Mouse (Mus musculus) liver, embryonic 14.5 days (tissue): ENCODE measurements around the gene Gm4559. TPM values are rescaled to one million over a fixed set of nuclear protein-coding genes. Genes with fewer than 3 reads are reported as not detected.
"Not testable (repeated sequence)": the region's sequence is repeated elsewhere in the genome, so short reads cannot be mapped to it uniquely, and the experiment has no call there.

Experiments used
- ATAC-seq: fragments of 200-750 bp; cut with Nextera tagmentation; 2 replicates; pipeline ENCODE4 v1.8.0; 2017; ENCODE audit warnings: moderate number of reproducible peaks, mild to moderate bottlenecking, moderate library complexity; ENCODE audit not compliant: insufficient read depth
- DNase-seq, 3 experiments: peaks; one replicate each; pipeline ENCODE4 v3.0.0-alpha.2; 2012 to 2013; ENCODE audit warnings: low read depth in 3 of 3, low spot score in 3 of 3
- H3K27ac ChIP-seq: fragments of 300-500 bp; sonication (generic); 2 replicates; pipeline ENCODE4 v1.5.1; 2014; ENCODE audit warnings: moderate library complexity, mild to moderate bottlenecking, control low read depth, inconsistent platforms
- H3K27me3 ChIP-seq: fragments of 300-500 bp; sonication (generic); 2 replicates; pipeline ENCODE4 v1.6.1; 2014; ENCODE audit warnings: mild to moderate bottlenecking, low read length, moderate library complexity; ENCODE audit not compliant: control insufficient read depth, insufficient read depth
- H3K36me3 ChIP-seq: fragments of 300-500 bp; sonication (generic); replicated peaks from 2 replicates; pipeline ENCODE4 v1.6.1; 2014; ENCODE audit warnings: low read depth; ENCODE audit not compliant: control insufficient read depth, insufficient read depth
- H3K4me1 ChIP-seq, 2 experiments: fragments of 200-500 bp in 1 of 2; fragments of 300-500 bp in 1 of 2; sonication (generic) in 1 of 2; replicated peaks; 2 replicates each; pipeline ENCODE4 v1.6.1; 2012 to 2014; ENCODE audit warnings: antibody characterized with exemption in 1 of 2, inconsistent platforms in 1 of 2, low read length in 1 of 2; ENCODE audit not compliant: control insufficient read depth in 2 of 2, insufficient read depth in 2 of 2
- H3K4me2 ChIP-seq: fragments of 300-500 bp; sonication (generic); 2 replicates; pipeline ENCODE4 v1.6.1; 2014; ENCODE audit warnings: low read depth, mild to moderate bottlenecking, control low read depth, moderate library complexity
- H3K4me3 ChIP-seq, 2 experiments: fragments of 200-500 bp in 1 of 2; fragments of 300-500 bp in 1 of 2; sonication (generic) in 1 of 2; 2 replicates each; pipeline ENCODE4 v1.5.1; 2012 to 2014; ENCODE audit warnings: low read depth in 2 of 2, low read length in 2 of 2, mild to moderate bottlenecking in 2 of 2, control low read depth in 1 of 2, inconsistent platforms in 1 of 2, moderate library complexity in 1 of 2; ENCODE audit not compliant: insufficient read depth in 1 of 2
- H3K9ac ChIP-seq: fragments of 300-500 bp; sonication (generic); replicated peaks from 2 replicates; pipeline ENCODE4 v1.6.1; 2014; ENCODE audit warnings: mild to moderate bottlenecking, control low read depth, moderate library complexity
- H3K9me3 ChIP-seq: fragments of 300-500 bp; sonication (generic); 2 replicates; pipeline ENCODE4 v1.6.1; 2016; ENCODE audit warnings: low read length, mixed read lengths; ENCODE audit not compliant: control insufficient read depth
- CTCF ChIP-seq: IDR thresholded peaks from 2 replicates; pipeline ENCODE4 v1.5.1; 2016; ENCODE audit warnings: antibody characterized with exemption, low read depth, control low read depth
- EP300 ChIP-seq: IDR thresholded peaks from 2 replicates; pipeline ENCODE4 v1.6.1; 2016; ENCODE audit warnings: antibody characterized with exemption, low read depth
- whole genome bisulfite sequencing: fragments of 180-500 bp; shearing (Covaris S2); extraction: QIAGEN DNeasy Blood & Tissue Kit; methylation state at CpG from one replicate; pipeline ENCODE4 v1.1.7; 2014; ENCODE audit not compliant: insufficient replicate concordance; 5-methylcytosine and 5-hydroxymethylcytosine counted together
- polyA plus RNA-seq, 2 experiments: library from polyadenylated mRNA; depleted of rRNA in 1 of 2; stranded (reverse) in 1 of 2; unstranded in 1 of 2; fragments of >200 nt; fragmentation: Nextera tagmentation in 1 of 2; extraction: Ambion mirVana in 1 of 2; gene quantifications; 2 replicates each; pipeline versions ENCODE4 v1.2.1 to v1.2.3; 2012 to 2014

Gm4559 gene
- polyA plus RNA-seq, 2 experiments: not detected

DNA sequence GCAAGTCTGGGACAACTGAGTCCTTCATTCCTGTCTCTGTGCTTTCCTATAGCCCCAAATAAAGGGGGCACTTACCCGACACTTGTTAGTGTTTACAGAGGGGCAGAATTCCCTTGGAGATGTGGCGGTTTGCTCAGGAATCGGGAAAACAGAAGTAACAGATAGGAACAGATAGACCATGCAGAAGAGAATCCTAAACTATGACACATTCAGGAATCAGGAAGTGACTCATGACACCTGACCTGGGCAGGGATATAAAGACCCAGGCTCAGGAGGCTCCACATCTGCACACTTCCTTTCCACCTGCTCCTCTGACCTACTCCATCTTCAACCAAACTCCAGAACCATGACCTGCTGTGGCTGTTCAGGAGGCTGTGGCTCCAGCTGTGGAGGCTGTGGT is 29.1 kb upstream of the Gm4559 start, which contains the start of gene Krtap5-4:
Gene Krtap5-4, plus strand, starts transcription at position 301 of the 400 bp plus-strand sequence.
- Histone ChIP-seq H3K4me3 (no peak within 1 kb of the TSS), H3K4me2 (no peak within 1 kb of the TSS), H3K4me1 (no peaks in the 10 kb centered on the region), H3K27me3 (no peaks in the 10 kb centered on the region), H3K9me3 (no peaks in the 10 kb centered on the region), H3K9ac (no peak within 1 kb of the TSS), H3K36me3 (no peaks in the 10 kb centered on the region), H3K27ac (no peak within 1 kb of the TSS)
- ATAC-seq (no peak), DNase-seq (no peak)
- WGBS: 11% methylated on average over 3 of the region's 3 CpGs
- no peak for TF ChIP-seq EP300
- no peak for TF ChIP-seq CTCF

GRCm38 (mm10) chr7:142297018-142297417 is 22.9 kb upstream of the Gm4559 start, which contains the start of gene Krtap5-1:
Krtap5-1 (minus strand) TSS chr7:142297118.
- not testable (repeated sequence) for H3K27ac ChIP-seq, H3K9me3 ChIP-seq, H3K27me3 ChIP-seq, H3K4me2 ChIP-seq, H3K4me1 ChIP-seq, H3K4me3 ChIP-seq, H3K36me3 ChIP-seq, H3K9ac ChIP-seq, DNase-seq, ATAC-seq

DNA sequence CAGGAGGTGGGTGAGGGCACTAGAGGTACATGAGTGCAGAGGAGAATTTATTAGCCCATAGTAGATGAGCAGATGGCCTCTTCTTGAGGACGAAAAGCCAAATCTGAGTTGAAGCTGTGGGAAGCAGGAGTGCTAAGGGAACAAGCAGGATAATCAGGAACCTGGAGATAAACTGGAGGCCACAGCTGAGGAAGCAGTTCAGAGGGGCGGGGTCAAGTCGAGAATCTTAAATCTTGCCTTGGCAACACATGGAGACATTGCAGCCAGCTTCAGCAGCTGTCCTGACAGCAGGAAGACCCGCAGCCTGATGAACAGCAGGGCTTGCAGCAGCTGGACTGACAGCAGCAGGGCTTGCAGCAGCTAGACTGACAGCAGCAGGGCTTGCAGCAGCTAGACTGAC is 21.9 kb upstream of the Gm4559 start:
- H3K9ac ChIP-seq, DNase-seq, H3K4me2 ChIP-seq, H3K4me3 ChIP-seq, H3K9me3 ChIP-seq, H3K27me3 ChIP-seq, H3K4me1 ChIP-seq, H3K27ac ChIP-seq, H3K36me3 ChIP-seq, ATAC-seq: not testable (repeated sequence)
- WGBS: 13% methylated on average over 4 of the region's 4 CpGs

- Histone ChIP-seq H3K9ac (no peak overlapping the region), H3K27me3 (no peaks in the 10 kb centered on the region), H3K27ac (no peak overlapping the region), H3K9me3 (no peaks in the 10 kb centered on the region), H3K36me3 (no peaks in the 10 kb centered on the region), H3K4me1 (no peaks in the 10 kb centered on the region), H3K4me2 (no peak overlapping the region), H3K4me3 (no peak overlapping the region)
- ATAC-seq: no peak
- DNase-seq: no peak
- TF ChIP-seq CTCF (0 out of 2 replicates have a peak, but pooled peaks have one; percentile 21), EP300 (no peak)
Observed at GRCm38 (mm10) chr7:142295418-142295817, 21.3 kb upstream of the Gm4559 start.

DNA sequence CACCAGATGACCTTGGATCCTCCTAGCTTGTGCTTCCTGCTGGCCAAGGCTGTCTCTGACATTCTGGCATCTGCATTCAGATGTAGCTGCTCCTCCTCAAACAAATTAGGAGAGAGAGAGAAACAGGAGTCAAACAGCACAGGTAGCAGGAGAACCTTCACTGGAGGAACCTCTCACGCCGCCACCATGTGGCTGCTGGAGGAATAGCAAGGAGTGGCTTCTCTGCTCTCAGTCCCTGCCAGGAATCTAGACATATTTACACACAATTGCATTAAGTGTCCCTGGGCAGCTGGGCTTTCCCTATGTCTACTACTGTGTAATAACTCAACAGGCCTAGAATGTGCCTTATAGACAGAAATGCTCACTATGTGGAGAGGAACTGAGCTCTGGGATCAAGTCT is 19.7 kb upstream of the Gm4559 start:
- not testable (repeated sequence) for DNase-seq, H3K9ac ChIP-seq, H3K36me3 ChIP-seq, H3K27me3 ChIP-seq, H3K4me3 ChIP-seq, H3K9me3 ChIP-seq, ATAC-seq, H3K4me1 ChIP-seq, H3K27ac ChIP-seq, H3K4me2 ChIP-seq
- 0% methylated on average over 2 of the region's 2 CpGs for WGBS
- peak; percentile 73 for TF ChIP-seq CTCF

- peaks cover 22% of the 10 kb centered on the region for H3K27me3 ChIP-seq
- not testable (repeated sequence) for H3K4me1 ChIP-seq, H3K27ac ChIP-seq, ATAC-seq, H3K9me3 ChIP-seq, H3K36me3 ChIP-seq, H3K4me2 ChIP-seq, H3K4me3 ChIP-seq, DNase-seq, H3K9ac ChIP-seq
- WGBS: 58% methylated on average over 9 of the region's 9 CpGs
Observed at GRCm38 (mm10) chr7:142285910-142286612, 11.9 kb upstream of the Gm4559 start.
